Comparison of ENCODE assay signal across 22 mouse cellular contexts in genomic region chr11:32495283-32495682, GRCm38 (mm10). TPM values are rescaled to one million over a fixed set of nuclear protein-coding genes. Genes with fewer than 3 reads are reported as not detected.
"Had no signal": no experiment of that assay in that cellular context is flagged by ENCODE, and none has a peak within 500 bp of the region (broad histone marks: within the 10 kb centered on the region; RNA-seq: fewer than 3 reads in every experiment).

No protein-coding gene starts in this region.

- DNase-seq: left cerebral cortex, postnatal 4 days; liver; liver, embryonic 13.5 days; liver, postnatal 0 days; lung, adult 18-20 months; lung, adult 2 months; lung, embryonic 14.5 days; lung, postnatal 10 days; lung, postnatal 14 days; lung, postnatal 36 days; lung, postnatal 4 days; midbrain, embryonic 14.5 days had no signal

- ATAC-seq: liver, embryonic 12.5 days; liver, postnatal 0 days; lung, postnatal 0 days; midbrain, embryonic 13.5 days; midbrain, embryonic 15.5 days; midbrain, embryonic 16.5 days had no signal

RNA-seq across cellular contexts. Expression of gene Efcab9, which starts 36.6 kb away (rescaled TPM):
- polyA plus RNA-seq: limb, embryonic 11.5 days; limb, embryonic 15.5 days; liver, adult 2 months; lung, adult 2 months; macrophage; midbrain, embryonic 14.5 days; midbrain, embryonic 15.5 days; midbrain, embryonic 16.5 days; midbrain, postnatal 0 days had no signal
